Mouse (Mus musculus) liver, embryonic 15.5 days (tissue): ENCODE results near the gene Epn2. TPM values are rescaled to one million over a fixed set of nuclear protein-coding genes. Genes with fewer than 3 reads are reported as not detected.

ENCODE experiments used
- ATAC-seq: fragments of 200-750 bp; cut with Nextera tagmentation; 2 replicates; pipeline ENCODE4 v1.8.0; 2017; ENCODE audit warnings: moderate number of reproducible peaks, mild to moderate bottlenecking, moderate library complexity; ENCODE audit not compliant: insufficient read depth
- H3K27ac ChIP-seq: fragments of 300-500 bp; sonication (generic); replicated peaks from 2 replicates; pipeline ENCODE4 v1.5.1; 2015; ENCODE audit warnings: mild to moderate bottlenecking, inconsistent platforms
- H3K27me3 ChIP-seq: fragments of 300-500 bp; sonication (generic); 2 replicates; pipeline ENCODE4 v1.6.1; 2015; ENCODE audit warnings: mild to moderate bottlenecking, inconsistent platforms
- H3K36me3 ChIP-seq: fragments of 300-500 bp; sonication (generic); replicated peaks from 2 replicates; pipeline ENCODE4 v1.6.1; 2015; ENCODE audit warnings: moderate library complexity, mild to moderate bottlenecking, inconsistent platforms
- H3K4me1 ChIP-seq: fragments of 300-500 bp; sonication (generic); replicated peaks from 2 replicates; pipeline ENCODE4 v1.6.1; 2015; ENCODE audit warnings: inconsistent platforms
- H3K4me2 ChIP-seq: fragments of 300-500 bp; sonication (generic); 2 replicates; pipeline ENCODE4 v1.6.1; 2015; ENCODE audit warnings: moderate library complexity, mild to moderate bottlenecking, inconsistent platforms
- H3K4me3 ChIP-seq: fragments of 300-500 bp; sonication (generic); replicated peaks from 2 replicates; pipeline ENCODE4 v1.5.1; 2015; ENCODE audit warnings: mild to moderate bottlenecking, inconsistent platforms
- H3K9ac ChIP-seq: fragments of 300-500 bp; sonication (generic); 2 replicates; pipeline ENCODE4 v1.6.1; 2015; ENCODE audit warnings: moderate library complexity, mild to moderate bottlenecking, inconsistent platforms
- H3K9me3 ChIP-seq: fragments of 300-500 bp; sonication (generic); replicated peaks from 2 replicates; pipeline ENCODE4 v1.6.1; 2016; ENCODE audit warnings: inconsistent platforms
- WGBS: fragments of 180-500 bp; shearing (Covaris S2); methylation state at CpG from one replicate; pipeline ENCODE4 v1.1.7; 2015; ENCODE audit warnings: mixed read lengths; ENCODE audit not compliant: insufficient replicate concordance; 5-methylcytosine and 5-hydroxymethylcytosine counted together
- polyA plus RNA-seq: library from polyadenylated mRNA; unstranded; fragments of >200 nt; fragmentation: Nextera tagmentation; extraction: Ambion mirVana; gene quantifications from 2 replicates; pipeline ENCODE4 v1.2.1, GENCODE M21; 2015

The Epn2 gene
- 2.0 TPM in 2 replicates for polyA plus RNA-seq

DNA sequence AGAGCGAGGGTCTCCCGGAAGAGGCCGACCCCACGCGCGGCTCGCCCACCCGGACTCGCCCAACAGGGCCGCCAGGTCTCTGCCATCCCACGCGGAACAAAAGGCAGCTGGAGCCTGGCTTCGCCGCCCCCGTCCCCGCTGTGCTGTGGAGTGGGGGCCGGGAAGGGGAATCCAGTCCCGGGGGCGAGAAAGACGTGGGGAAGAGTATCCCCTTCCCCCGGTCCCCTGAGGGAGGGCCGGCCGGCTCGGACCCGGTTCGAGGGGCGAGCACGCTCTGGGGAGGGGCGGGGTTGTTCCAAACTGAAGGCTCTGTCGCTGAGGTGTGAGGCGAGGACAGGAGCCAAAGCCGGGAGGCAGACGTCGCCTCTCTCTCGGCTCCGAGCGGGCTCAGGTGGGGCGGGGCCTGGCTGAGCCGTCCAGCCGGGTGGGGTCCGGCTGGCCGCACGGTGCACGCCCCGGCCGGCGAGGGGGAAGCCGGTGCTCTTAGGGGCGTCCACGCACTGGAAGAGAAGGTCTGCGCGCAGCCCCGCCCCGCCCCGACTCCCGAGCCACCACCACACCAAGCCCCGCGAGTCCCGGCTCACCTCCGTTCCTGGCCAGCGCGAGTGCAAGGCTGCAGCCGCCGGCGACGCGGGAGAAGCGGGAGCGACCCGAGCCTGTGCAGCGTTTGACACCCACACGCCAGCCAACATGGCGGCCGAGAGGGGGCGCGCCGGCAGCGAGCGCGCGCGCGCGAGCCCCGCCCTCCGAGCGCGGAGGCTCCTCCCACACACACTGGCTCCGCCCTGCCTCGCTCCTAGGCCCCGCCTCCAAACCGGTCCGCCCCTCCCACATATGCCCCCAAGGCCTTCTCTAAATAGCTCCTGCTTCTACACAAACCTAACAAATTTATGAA, at the start of gene Epn2:
TSS of gene Epn2 (minus strand) at position 705 of the 895 bp plus-strand sequence.
- Histone ChIP-seq H3K4me2 (peak within 1 kb of the TSS; percentile 83), H3K27me3 (peaks cover 49% of the 10 kb centered on the region), H3K9ac (peak within 1 kb of the TSS; percentile 45), H3K4me3 (peak within 1 kb of the TSS; percentile 64), H3K36me3 (no peaks in the 10 kb centered on the region), H3K27ac (0 out of 2 replicates have a peak within 1 kb of the TSS, but pooled peaks have one; percentile 45), H3K4me1 (peaks cover 9% of the 10 kb centered on the region), H3K9me3 (no peaks in the 10 kb centered on the region)
- WGBS, result under 1% methylated on average over 74 of the region's 93 CpGs
- ATAC-seq, result peak; percentile 84

DNA sequence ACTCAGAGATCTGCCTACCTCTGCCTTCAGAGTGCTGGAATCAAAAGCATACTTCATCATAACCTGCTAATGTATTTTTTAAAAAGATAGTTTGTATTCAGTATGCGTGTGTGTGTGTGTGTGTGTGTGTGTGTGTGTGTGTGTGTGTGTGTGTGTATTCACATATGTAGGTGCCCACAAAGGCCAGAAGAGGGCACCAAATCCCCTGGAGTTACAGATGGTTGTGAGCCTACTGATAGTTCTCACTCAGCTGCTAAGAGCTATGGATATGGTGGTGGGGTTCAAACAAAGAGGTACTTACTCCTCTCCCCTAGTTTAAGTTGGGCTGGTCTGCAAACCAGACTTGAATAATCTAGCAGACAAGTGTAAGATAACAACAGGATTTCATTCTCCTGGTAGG, 47.0 kb upstream of the Epn2 start:
- WGBS, result 74% methylated on average over 1 of the region's 1 CpGs
- ATAC-seq, result no peak

DNA sequence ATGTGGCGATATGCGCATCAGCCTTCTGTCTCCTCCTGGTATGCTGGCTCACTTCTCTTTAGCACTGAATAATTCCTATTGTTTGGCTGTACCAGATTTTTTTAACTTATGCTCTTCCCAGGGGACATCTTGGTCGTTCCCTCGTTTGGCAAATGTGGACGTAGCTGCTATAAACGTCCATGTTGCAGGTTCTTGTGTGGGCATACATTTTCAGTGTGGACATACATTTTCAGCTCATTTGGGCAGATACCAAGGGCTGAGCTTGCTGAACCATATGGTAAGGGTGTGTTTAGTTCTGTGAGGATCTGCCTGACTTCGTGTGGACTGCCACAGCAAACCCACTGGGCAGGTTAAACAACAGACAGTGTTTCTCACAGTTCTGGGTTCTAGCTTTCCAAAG, 45.6 kb upstream of the Epn2 start:
- ATAC-seq, result no peak
- no peak overlapping the region for H3K4me2 ChIP-seq
- no peak overlapping the region for H3K4me3 ChIP-seq
- H3K4me1 ChIP-seq, result peaks cover 3% of the 10 kb centered on the region; the same call in 1 of the 2 replicates
- H3K36me3 ChIP-seq, result no peaks in the 10 kb centered on the region
- H3K27ac ChIP-seq, result no peak overlapping the region
- H3K27me3 ChIP-seq, result peaks cover 27% of the 10 kb centered on the region
- H3K9ac ChIP-seq, result no peak overlapping the region
- no peaks in the 10 kb centered on the region for H3K9me3 ChIP-seq
- WGBS, result 63% methylated on average over 7 of the region's 7 CpGs

More for the DNA sequence above, 47.0 kb upstream of the Epn2 start:
- Histone ChIP-seq H3K4me1 (no peaks in the 10 kb centered on the region), H3K4me3 (no peak overlapping the region), H3K36me3 (no peaks in the 10 kb centered on the region), H3K9me3 (no peaks in the 10 kb centered on the region), H3K9ac (no peak overlapping the region), H3K27ac (no peak overlapping the region), H3K4me2 (no peak overlapping the region), H3K27me3 (peaks cover 13% of the 10 kb centered on the region)

DNA sequence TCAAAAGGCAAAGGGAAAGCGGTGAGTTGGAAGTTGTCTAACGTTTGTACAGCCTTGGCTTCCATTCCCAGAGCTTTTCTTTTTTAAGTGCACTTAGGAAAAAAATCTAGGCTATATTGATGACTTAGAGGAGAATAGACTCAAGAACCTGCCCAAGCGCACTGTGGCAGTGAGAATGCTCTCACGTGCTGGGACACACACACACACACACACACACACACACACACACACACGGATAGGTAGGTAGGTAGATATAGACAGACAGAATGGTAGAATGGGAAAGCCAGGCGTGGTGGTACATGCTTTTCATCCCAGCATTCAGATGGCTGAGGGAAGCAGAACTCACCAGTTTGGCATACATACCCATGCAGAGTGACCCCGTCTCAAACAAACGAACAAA, 41.3 kb upstream of the Epn2 start:
- Histone ChIP-seq H3K27ac (no peak overlapping the region), H3K4me2 (peak overlapping the region; percentile 48), H3K36me3 (no peaks in the 10 kb centered on the region), H3K4me1 (peaks cover 4% of the 10 kb centered on the region; the same call in 1 of the 2 replicates), H3K27me3 (peaks cover 65% of the 10 kb centered on the region), H3K4me3 (no peak overlapping the region), H3K9ac (no peak overlapping the region), H3K9me3 (no peaks in the 10 kb centered on the region)
- no peak for ATAC-seq
- 46% methylated on average over 8 of the region's 8 CpGs for WGBS

DNA sequence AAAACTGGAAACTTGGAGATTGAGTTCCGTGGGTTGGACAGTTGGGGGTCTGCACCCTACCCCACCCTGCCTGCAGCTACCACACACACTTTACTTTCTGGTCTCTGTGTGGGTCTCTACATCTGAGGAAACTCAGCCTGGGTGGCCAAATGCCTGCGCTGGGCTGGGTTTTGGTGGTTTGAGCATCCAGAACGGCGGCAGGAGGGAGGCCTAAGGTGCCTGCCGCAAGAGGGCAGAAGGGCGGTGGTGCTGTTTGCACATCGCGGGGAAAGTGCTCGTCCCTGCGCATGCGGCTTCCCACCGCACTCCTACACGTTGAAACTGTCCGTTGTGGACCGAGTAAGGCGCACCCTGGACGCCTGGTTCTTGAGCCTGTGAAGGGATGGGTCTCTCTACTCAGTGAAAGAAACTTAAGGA, 40.8 kb upstream of the Epn2 start:
- peaks cover 4% of the 10 kb centered on the region; the same call in 1 of the 2 replicates for H3K4me1 ChIP-seq
- H3K9ac ChIP-seq, result no peak overlapping the region
- H3K9me3 ChIP-seq, result no peaks in the 10 kb centered on the region
- no peak for ATAC-seq
- peak overlapping the region; percentile 48 for H3K4me2 ChIP-seq
- H3K4me3 ChIP-seq, result no peak overlapping the region; the same call in 1 of the 2 replicates
- no peaks in the 10 kb centered on the region for H3K36me3 ChIP-seq
- 1% methylated on average over 17 of the region's 17 CpGs for WGBS
- peaks cover 70% of the 10 kb centered on the region for H3K27me3 ChIP-seq
- no peak overlapping the region for H3K27ac ChIP-seq

DNA sequence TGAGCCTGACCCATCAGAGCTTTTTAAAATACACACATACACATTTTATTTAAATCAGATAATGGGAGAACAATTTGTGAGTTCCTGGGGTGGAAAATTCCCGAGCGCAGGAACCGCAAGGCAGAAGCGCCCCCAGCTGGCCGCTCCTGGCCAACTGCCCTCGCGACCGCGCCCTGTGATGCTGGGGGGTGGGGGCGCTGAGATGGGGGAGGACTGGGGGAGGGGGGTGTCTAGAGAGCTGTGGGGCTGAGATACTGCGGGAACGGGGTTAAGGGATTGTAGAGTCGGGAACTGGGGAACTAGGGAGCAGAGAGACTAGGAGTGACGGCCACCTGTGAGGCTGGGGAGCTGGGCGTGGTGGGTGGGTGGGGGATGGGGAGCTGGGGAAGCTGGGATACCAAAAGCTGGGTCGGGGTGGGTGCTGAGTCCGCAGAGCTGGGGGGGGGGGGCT, 40.3 kb upstream of the Epn2 start:
- Histone ChIP-seq H3K27me3 (peaks cover 74% of the 10 kb centered on the region), H3K27ac (no peak overlapping the region), H3K36me3 (no peaks in the 10 kb centered on the region), H3K9me3 (no peaks in the 10 kb centered on the region), H3K4me1 (peaks cover 4% of the 10 kb centered on the region; the same call in 1 of the 2 replicates), H3K9ac (no peak overlapping the region), H3K4me3 (no peak overlapping the region; the same call in 1 of the 2 replicates), H3K4me2 (peak overlapping the region; percentile 48)
- no peak for ATAC-seq
- 3% methylated on average over 17 of the region's 17 CpGs for WGBS

DNA sequence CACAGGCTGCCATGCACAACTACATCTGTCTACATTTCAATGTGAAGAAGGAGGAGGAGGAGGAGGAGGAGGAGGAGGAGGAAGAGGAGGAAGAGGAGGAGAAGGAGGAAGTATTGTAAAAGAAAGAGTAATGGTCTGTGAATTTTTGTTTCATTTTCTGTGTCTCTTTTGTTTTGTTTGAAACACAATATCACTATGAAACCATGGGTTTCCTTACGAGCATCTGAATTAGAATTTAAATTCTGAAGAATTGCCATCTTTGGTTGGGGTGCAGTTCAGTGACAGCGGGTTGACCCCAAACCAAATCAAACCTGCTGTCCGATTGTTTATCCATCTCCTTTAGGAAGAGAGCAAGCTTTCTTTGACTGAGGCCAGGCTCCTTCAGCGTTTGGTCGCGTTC, 39.9 kb upstream of the Epn2 start:
- Histone ChIP-seq H3K27me3 (peaks cover 76% of the 10 kb centered on the region), H3K9me3 (no peaks in the 10 kb centered on the region), H3K36me3 (no peaks in the 10 kb centered on the region), H3K9ac (no peak overlapping the region), H3K4me2 (peak overlapping the region; percentile 48; the same call in 1 of the 2 replicates), H3K4me1 (peaks cover 4% of the 10 kb centered on the region; the same call in 1 of the 2 replicates), H3K27ac (no peak overlapping the region), H3K4me3 (no peak overlapping the region)
- WGBS, result 13% methylated on average over 6 of the region's 6 CpGs
- no peak for ATAC-seq

DNA sequence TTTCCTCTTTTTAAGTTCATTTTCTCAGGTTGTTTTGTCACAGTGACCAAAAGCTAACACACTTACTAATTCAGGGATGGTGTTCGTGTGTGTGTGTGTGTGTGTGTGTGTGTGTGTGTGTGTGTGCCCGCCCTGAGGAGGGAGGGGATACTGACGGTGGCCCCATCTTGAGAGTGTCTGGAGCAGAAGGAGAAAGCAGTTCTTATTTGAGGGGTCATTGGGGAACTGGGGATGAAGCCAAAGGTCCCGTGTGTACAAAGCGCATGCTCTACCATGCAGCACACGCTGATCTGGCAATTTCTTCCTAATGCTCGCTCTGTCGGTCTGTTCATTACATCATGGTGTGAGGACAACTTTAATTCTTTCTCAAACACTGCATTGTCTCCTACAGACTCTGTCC, 39.1 kb upstream of the Epn2 start:
- H3K4me2 ChIP-seq, result no peak overlapping the region
- 67% methylated on average over 8 of the region's 8 CpGs for WGBS
- H3K27me3 ChIP-seq, result peaks cover 72% of the 10 kb centered on the region
- no peaks in the 10 kb centered on the region for H3K9me3 ChIP-seq
- ATAC-seq, result no peak
- no peak overlapping the region for H3K27ac ChIP-seq
- H3K4me1 ChIP-seq, result peaks cover 4% of the 10 kb centered on the region; the same call in 1 of the 2 replicates
- no peak overlapping the region for H3K9ac ChIP-seq
- H3K36me3 ChIP-seq, result no peaks in the 10 kb centered on the region
- no peak overlapping the region for H3K4me3 ChIP-seq

DNA sequence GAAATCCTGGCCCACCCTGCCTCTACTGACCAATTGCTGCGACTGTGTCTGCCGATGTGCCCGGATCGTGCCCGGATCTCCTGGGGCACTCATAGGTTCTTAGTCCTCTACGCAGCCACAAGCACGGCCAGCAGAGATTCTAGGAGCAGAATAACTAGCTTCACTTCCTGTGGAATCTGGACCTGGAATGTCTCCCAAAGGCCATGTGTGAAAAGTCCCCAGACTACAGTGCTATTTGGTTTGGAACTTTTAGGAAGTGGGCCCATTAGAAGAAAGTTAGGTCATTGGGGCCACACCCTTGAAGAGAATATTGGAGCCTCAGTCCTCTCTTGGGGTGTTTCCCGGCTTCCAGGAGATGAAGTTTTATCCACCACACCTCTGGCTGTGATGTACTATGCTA, 38.6 kb upstream of the Epn2 start:
- Histone ChIP-seq H3K27me3 (peaks cover 75% of the 10 kb centered on the region), H3K4me2 (no peak overlapping the region), H3K9me3 (no peaks in the 10 kb centered on the region), H3K4me3 (no peak overlapping the region), H3K27ac (no peak overlapping the region), H3K36me3 (no peaks in the 10 kb centered on the region), H3K4me1 (peaks cover 4% of the 10 kb centered on the region; the same call in 1 of the 2 replicates), H3K9ac (no peak overlapping the region)
- ATAC-seq, result no peak
- 76% methylated on average over 8 of the region's 8 CpGs for WGBS

DNA sequence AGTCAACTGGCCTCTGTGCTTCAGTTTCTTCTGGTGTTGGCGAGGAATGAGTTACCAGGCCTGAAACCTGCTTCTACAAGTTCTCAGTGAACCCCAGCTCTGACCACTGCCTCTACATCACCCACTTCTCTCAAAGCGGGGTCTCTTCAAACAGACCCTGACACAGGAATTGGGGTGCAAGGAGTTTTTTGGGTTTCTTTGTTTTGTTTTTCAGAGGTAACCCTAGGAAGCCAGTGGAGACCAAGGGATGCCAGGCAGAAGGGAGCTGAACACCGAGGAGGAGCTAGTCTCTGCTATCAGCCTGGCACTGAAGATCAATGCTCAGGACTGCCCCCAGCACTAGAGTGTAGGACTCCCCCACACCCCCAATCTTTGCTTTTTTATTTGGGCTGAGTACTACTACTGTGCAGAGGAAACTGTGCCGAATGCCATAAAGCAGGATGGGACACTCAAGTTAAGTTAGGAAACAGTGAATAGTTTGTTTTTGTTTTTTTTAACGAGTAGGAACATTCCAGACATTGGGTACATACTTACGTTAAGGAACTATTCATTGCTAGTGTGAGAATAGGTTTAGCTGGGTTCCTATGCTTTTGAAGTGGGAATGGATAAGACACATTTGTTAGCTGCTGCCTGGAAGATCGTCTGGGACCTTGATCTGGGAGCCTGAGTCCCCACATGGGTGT, 37.9 kb upstream of the Epn2 start:
- 47% methylated on average over 7 of the region's 7 CpGs for whole genome bisulfite sequencing
- ATAC-seq, result no peak
- Histone ChIP-seq H3K27ac (no peak overlapping the region), H3K9me3 (no peaks in the 10 kb centered on the region), H3K36me3 (no peaks in the 10 kb centered on the region), H3K4me1 (peaks cover 4% of the 10 kb centered on the region; the same call in 1 of the 2 replicates), H3K4me3 (no peak overlapping the region), H3K9ac (no peak overlapping the region), H3K27me3 (peaks cover 74% of the 10 kb centered on the region), H3K4me2 (no peak overlapping the region)
